Mouse (Mus musculus): ENCODE data around the gene Cisd1.

- TF ChIP-seq CTCF (IDR thresholded peaks at IDR 0.05; ENCODE audit: low read depth) (no peak), EP300 (IDR thresholded peaks at IDR 0.05; ENCODE audit: low read depth) (no peak)
These were observed 37.4 kb upstream of the Cisd1 start for GRCm38 (mm10) chr10:71382109-71382508.

Data from liver, embryonic 14.5 days (tissue).